19 mouse cellular contexts compared by ENCODE assay signal in the genomic region with DNA sequence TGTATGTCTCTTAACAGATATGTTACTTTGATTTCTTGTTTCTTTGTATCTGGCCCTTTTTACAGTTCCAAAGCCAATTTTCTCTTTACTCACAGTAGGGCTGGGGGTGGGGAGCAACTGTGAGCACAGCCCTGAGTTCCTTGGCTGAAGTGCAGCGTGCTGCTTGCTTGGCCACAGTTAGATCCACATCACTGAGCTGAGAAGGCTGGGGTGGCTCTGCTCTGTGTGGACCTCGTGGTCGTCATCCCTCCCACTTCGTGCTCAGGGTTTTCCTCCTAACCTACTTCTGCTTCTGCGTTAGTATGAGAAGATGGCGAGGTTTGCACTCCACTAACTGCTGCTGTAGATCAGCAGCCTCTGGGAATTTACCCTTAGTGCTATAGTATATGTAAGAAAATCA. TPM values are rescaled to one million over a fixed set of nuclear protein-coding genes. Genes with fewer than 3 reads are reported as not detected.
DNase-seq lines count a peak whose midpoint lies in the region; ATAC-seq and TF ChIP-seq lines count a peak whose summit lies in the region.
"Had no signal": no experiment of that assay in that cellular context is flagged by ENCODE, and none has a peak within 500 bp of the region (broad histone marks: within the 10 kb centered on the region; RNA-seq: fewer than 3 reads in every experiment).

No protein-coding gene starts in this region.

- no peaks in the 10 kb centered on the region for H3K36me3 ChIP-seq in kidney, embryonic 14.5 days (ENCODE audit: control insufficient read depth, insufficient read depth, low read length)
- no peaks in the 10 kb centered on the region for H3K36me3 ChIP-seq in kidney, adult 2 months (ENCODE audit: control insufficient read depth, insufficient read depth, low read length)
- H3K36me3 ChIP-seq in neural tube, embryonic 11.5 days (ENCODE audit: control insufficient read depth, insufficient read depth, low read length): no peaks in the 10 kb centered on the region
- H3K36me3 ChIP-seq in neural tube, embryonic 15.5 days: no peaks in the 10 kb centered on the region
- no peaks in the 10 kb centered on the region for H3K36me3 ChIP-seq in splenic B cell, adult 2 months (ENCODE audit: control insufficient read depth, insufficient read depth, low read length, poor library complexity, severe bottlenecking)
- H3K36me3 ChIP-seq: heart, embryonic 12.5 days had no signal

- no peak overlapping the region for H3K27ac ChIP-seq in kidney, embryonic 14.5 days (ENCODE audit: low read depth, low read length)
- H3K27ac ChIP-seq in kidney, adult 2 months (ENCODE audit: insufficient read depth, low read depth, low read length): no peak overlapping the region
- H3K27ac ChIP-seq in neural tube, embryonic 11.5 days (ENCODE audit: low read depth, low read length): no peak overlapping the region
- no peak overlapping the region for H3K27ac ChIP-seq in neural tube, embryonic 15.5 days (replicated peaks)
- H3K27ac ChIP-seq: layer of hippocampus, adult 2 months; stomach, postnatal 0 days had no signal

- H3K9ac ChIP-seq in kidney, embryonic 14.5 days (ENCODE audit: low read depth, low read length): no peak overlapping the region
- no peak overlapping the region for H3K9ac ChIP-seq in neural tube, embryonic 11.5 days (ENCODE audit: low read length)
- H3K9ac ChIP-seq in neural tube, embryonic 15.5 days (replicated peaks): no peak overlapping the region
- H3K9ac ChIP-seq: heart, embryonic 12.5 days had no signal

- H3K4me2 ChIP-seq in kidney, embryonic 14.5 days (replicated peaks; ENCODE audit: low read depth, low read length): no peak overlapping the region
- no peak overlapping the region for H3K4me2 ChIP-seq in neural tube, embryonic 11.5 days (ENCODE audit: low read depth)
- H3K4me2 ChIP-seq in neural tube, embryonic 15.5 days: no peak overlapping the region
- H3K4me2 ChIP-seq: heart, embryonic 12.5 days; midbrain, embryonic 11.5 days had no signal

- no peak overlapping the region for H3K4me3 ChIP-seq in kidney, embryonic 14.5 days (ENCODE audit: low read length)
- H3K4me3 ChIP-seq in kidney, adult 2 months (ENCODE audit: insufficient read depth, low read depth, low read length): no peak overlapping the region
- no peak overlapping the region for H3K4me3 ChIP-seq in neural tube, embryonic 11.5 days (ENCODE audit: low read depth, low read length)
- H3K4me3 ChIP-seq in neural tube, embryonic 15.5 days (replicated peaks): no peak overlapping the region
- H3K4me3 ChIP-seq: heart, embryonic 12.5 days; layer of hippocampus, adult 2 months had no signal

- no peak for DNase-seq in kidney, adult 2 months
- no peak for DNase-seq in neural tube, embryonic 11.5 days (ENCODE audit: low spot score)
- DNase-seq in brain, adult 2 months (ENCODE audit: low read depth, low spot score): peak; percentile 24
- peak; percentile 66 for DNase-seq in splenic B cell, adult 2 months (ENCODE audit: low read depth, low spot score)
- DNase-seq in ovary, postnatal 36 days (ENCODE audit: low spot score): no peak
- DNase-seq: adrenal gland, postnatal 14 days; cerebellum, adult 8-10 months; heart, adult 11 months; heart, postnatal 10 days; kidney, postnatal 10 days; layer of hippocampus, postnatal 36 days; lung, postnatal 4 days had no signal

- WGBS in kidney, embryonic 14.5 days: 46% methylated on average over 6 of the region's 6 CpGs
- WGBS in kidney, adult 2 months: 46% methylated on average over 6 of the region's 6 CpGs
- 71% methylated on average over 6 of the region's 6 CpGs for WGBS in neural tube, embryonic 11.5 days
- WGBS in neural tube, embryonic 15.5 days: 70% methylated on average over 6 of the region's 6 CpGs

- no peaks in the 10 kb centered on the region for H3K9me3 ChIP-seq in kidney, embryonic 14.5 days (ENCODE audit: control insufficient read depth, low read length)
- H3K9me3 ChIP-seq in neural tube, embryonic 11.5 days (ENCODE audit: control insufficient read depth, low read length): no peaks in the 10 kb centered on the region
- no peaks in the 10 kb centered on the region for H3K9me3 ChIP-seq in neural tube, embryonic 15.5 days (replicated peaks)
- H3K9me3 ChIP-seq: heart, embryonic 12.5 days had no signal

- ATAC-seq in kidney, embryonic 14.5 days (ENCODE audit: low FRiP score, low TSS enrichment): peak; percentile 93
- ATAC-seq in neural tube, embryonic 11.5 days (ENCODE audit: insufficient read depth, low FRiP score, low TSS enrichment): peak; percentile 41; the same call in 1 of the 2 replicates
- ATAC-seq in neural tube, embryonic 15.5 days (ENCODE audit: low FRiP score): no peak
- ATAC-seq: inflammation-experienced regulatory T-cells, adult 6 months had no signal

- no peaks in the 10 kb centered on the region for H3K4me1 ChIP-seq in kidney, embryonic 14.5 days (ENCODE audit: control insufficient read depth, insufficient read depth, low read length)
- H3K4me1 ChIP-seq in kidney, adult 2 months (ENCODE audit: control insufficient read depth, insufficient read depth, low read length): no peaks in the 10 kb centered on the region
- no peaks in the 10 kb centered on the region for H3K4me1 ChIP-seq in neural tube, embryonic 11.5 days (ENCODE audit: control insufficient read depth, insufficient read depth, low read length)
- H3K4me1 ChIP-seq in neural tube, embryonic 15.5 days: no peaks in the 10 kb centered on the region

- TF ChIP-seq CTCF in kidney, adult 2 months (conservative IDR thresholded peaks at IDR 0.05; ENCODE audit: insufficient read depth, insufficient read length, low read depth, low read length): no peak

- H3K27me3 ChIP-seq in kidney, embryonic 14.5 days (ENCODE audit: control insufficient read depth, insufficient read depth, low read length): no peaks in the 10 kb centered on the region
- H3K27me3 ChIP-seq in kidney, adult 2 months (replicated peaks; ENCODE audit: control insufficient read depth, insufficient read depth, low read length): no peaks in the 10 kb centered on the region
- H3K27me3 ChIP-seq in neural tube, embryonic 11.5 days (ENCODE audit: control insufficient read depth, insufficient read depth, low read length): no peaks in the 10 kb centered on the region
- no peaks in the 10 kb centered on the region for H3K27me3 ChIP-seq in neural tube, embryonic 15.5 days (replicated peaks)
- H3K27me3 ChIP-seq in splenic B cell, adult 2 months (ENCODE audit: control insufficient read depth, insufficient read depth, low read length, poor library complexity, severe bottlenecking): no peaks in the 10 kb centered on the region
- H3K27me3 ChIP-seq: heart, embryonic 12.5 days had no signal

- TF ChIP-seq POLR2A in kidney, adult 2 months (IDR thresholded peaks at IDR 0.05; ENCODE audit: low read depth, low read length): no peak

RNA-seq across cellular contexts. Expression of a gene that starts 18.5 kb away (rescaled TPM):
- 0.96 and 1.1 TPM in 2 replicates for polyA plus RNA-seq in kidney, embryonic 14.5 days (2014; fragmentation: Nextera tagmentation; extraction: Ambion mirVana)
- polyA plus RNA-seq in kidney, adult 2 months (2012; rRNA removed): 0.16 and 0.28 TPM in 2 replicates
- 0.91 and 1.0 TPM in 2 replicates for polyA plus RNA-seq in neural tube, embryonic 11.5 days (2014; fragmentation: Nextera tagmentation; extraction: Ambion mirVana)
- polyA plus RNA-seq in neural tube, embryonic 15.5 days (2015; fragmentation: Nextera tagmentation; extraction: Ambion mirVana): 1.2 and 1.4 TPM in 2 replicates

Comparison
In these comparisons a context has a peak if more than half of its experiments do, and no peak if none do; other contexts are left out.
1. DNase-seq: peak in brain, adult 2 months (single experiment) and splenic B cell, adult 2 months (single experiment); none in kidney, adult 2 months (single experiment), neural tube, embryonic 11.5 days (single experiment) and ovary, postnatal 36 days (single experiment).